Mouse (Mus musculus) layer of hippocampus, postnatal 14 days (tissue): Measurements from ENCODE around the gene Rhbdf1. TPM values are rescaled to one million over a fixed set of nuclear protein-coding genes. Genes with fewer than 3 reads are reported as not detected.

Experiments used
- DNase-seq, 2 experiments: peaks; one replicate each; pipeline ENCODE4 v3.0.0; 2021 to 2022; ENCODE audit warnings: low spot score in 2 of 2, mixed read lengths in 1 of 2
- total RNA-seq, 2 experiments: library from RNA; stranded (reverse); gene quantifications; 2 replicates each; pipeline ENCODE4 v1.2.3; 2021

Rhbdf1 gene
- total RNA-seq, 2 experiments from 2014 or later = 23.6 to 29.5 TPM

GRCm38 (mm10) chr11:32194086-32194485, 28.0 kb downstream of the Rhbdf1 start:
- no peak for DNase-seq

GRCm38 (mm10) chr11:32193156-32193555, 28.9 kb downstream of the Rhbdf1 start:
- no peak for DNase-seq

GRCm38 (mm10) chr11:32190603-32191110, 31.4 kb downstream of the Rhbdf1 start:
- no peak for DNase-seq

GRCm38 (mm10) chr11:32190119-32190518, 32.0 kb downstream of the Rhbdf1 start:
- DNase-seq = no peak

- DNase-seq = no peak
Observed at GRCm38 (mm10) chr11:32189434-32189833, 32.7 kb downstream of the Rhbdf1 start.

GRCm38 (mm10) chr11:32188881-32189280, 33.2 kb downstream of the Rhbdf1 start:
- DNase-seq = no peak

- DNase-seq = no peak
Observed at GRCm38 (mm10) chr11:32187256-32187655, 34.8 kb downstream of the Rhbdf1 start.

- DNase-seq = no peak
Observed at GRCm38 (mm10) chr11:32186031-32186430, 36.1 kb downstream of the Rhbdf1 start.

- DNase-seq = no peak
Observed at GRCm38 (mm10) chr11:32184469-32184868, 37.6 kb downstream of the Rhbdf1 start.

GRCm38 (mm10) chr11:32181973-32182868, 39.9 kb downstream of the Rhbdf1 start:
- peak; percentile 91 for DNase-seq

GRCm38 (mm10) chr11:32181246-32181645, 40.9 kb downstream of the Rhbdf1 start:
- no peak for DNase-seq

GRCm38 (mm10) chr11:32178506-32178905, 43.6 kb downstream of the Rhbdf1 start:
- DNase-seq = no peak

GRCm38 (mm10) chr11:32166683-32167082, 55.4 kb downstream of the Rhbdf1 start:
- no peak for DNase-seq

GRCm38 (mm10) chr11:32161922-32162804, 59.9 kb downstream of the Rhbdf1 start:
- DNase-seq = peak; percentile 90 to 91

GRCm38 (mm10) chr11:32161500-32161899, 60.6 kb downstream of the Rhbdf1 start:
- no peak for DNase-seq

GRCm38 (mm10) chr11:32160341-32160740, 61.8 kb downstream of the Rhbdf1 start:
- no peak for DNase-seq

Other genes starting within 250 kb of the Rhbdf1 start
- 100 to 1,000 TPM; 785 to 794 TPM for gene Nsg2, start 221.8 kb downstream of the Rhbdf1 start, total RNA-seq
- gene Il9r, start 22.0 kb downstream of the Rhbdf1 start, total RNA-seq = not detected
- 10 to 100 TPM; 28.3 to 29.3 TPM for gene Snrnp25, start 16.9 kb downstream of the Rhbdf1 start, total RNA-seq
- 10 to 100 TPM; 19.7 to 21.4 TPM for gene Mpg, start 4.2 kb upstream of the Rhbdf1 start, total RNA-seq
- 10 to 100 TPM; 57.1 to 63.2 TPM for gene Nprl3, start 45.4 kb upstream of the Rhbdf1 start, total RNA-seq
- gene Hba-x, start 54.1 kb upstream of the Rhbdf1 start, total RNA-seq = not detected
- gene Hba-a1, start 61.2 kb upstream of the Rhbdf1 start, total RNA-seq = 100 to 1,000 TPM; 527 to 541 TPM
- 1 to 10 TPM; 2.3 to 3.3 TPM for gene Hbq1b, start 64.7 kb upstream of the Rhbdf1 start, total RNA-seq
- 100 to 1,000 TPM; 397 to 459 TPM for gene Hba-a2, start 74.2 kb upstream of the Rhbdf1 start, total RNA-seq
- gene Hbq1a, start 77.8 kb upstream of the Rhbdf1 start, total RNA-seq = under 1 TPM; 0.93 to 0.99 TPM
- 10 to 100 TPM; 18.9 to 22.6 TPM for gene Sh3pxd2b, start 125.5 kb upstream of the Rhbdf1 start, total RNA-seq
- gene Ubtd2, start 233.1 kb upstream of the Rhbdf1 start, total RNA-seq = 10 to 100 TPM; 39.2 to 43.4 TPM